Mouse (Mus musculus) activated CD4-positive, CD25-positive, alpha-beta regulatory T cell, adult 9 weeks (primary cell): ENCODE data around the gene Dhrs4. TPM values are rescaled to one million over a fixed set of nuclear protein-coding genes. Genes with fewer than 3 reads are reported as not detected.

Experiments used
- polyA plus RNA-seq: library from polyadenylated mRNA; unstranded; fragments of 100-300 nt; shearing (Covaris generic); gene quantifications from one replicate; pipeline ENCODE4 v1.2.1, GENCODE M21; 2017

Gene Dhrs4
- 39.7 TPM for polyA plus RNA-seq

GRCm38 (mm10) chr14:55478651-55479599, at the start of gene Dhrs4:
Dhrs4 (plus strand) TSS chr14:55478758.

DNA sequence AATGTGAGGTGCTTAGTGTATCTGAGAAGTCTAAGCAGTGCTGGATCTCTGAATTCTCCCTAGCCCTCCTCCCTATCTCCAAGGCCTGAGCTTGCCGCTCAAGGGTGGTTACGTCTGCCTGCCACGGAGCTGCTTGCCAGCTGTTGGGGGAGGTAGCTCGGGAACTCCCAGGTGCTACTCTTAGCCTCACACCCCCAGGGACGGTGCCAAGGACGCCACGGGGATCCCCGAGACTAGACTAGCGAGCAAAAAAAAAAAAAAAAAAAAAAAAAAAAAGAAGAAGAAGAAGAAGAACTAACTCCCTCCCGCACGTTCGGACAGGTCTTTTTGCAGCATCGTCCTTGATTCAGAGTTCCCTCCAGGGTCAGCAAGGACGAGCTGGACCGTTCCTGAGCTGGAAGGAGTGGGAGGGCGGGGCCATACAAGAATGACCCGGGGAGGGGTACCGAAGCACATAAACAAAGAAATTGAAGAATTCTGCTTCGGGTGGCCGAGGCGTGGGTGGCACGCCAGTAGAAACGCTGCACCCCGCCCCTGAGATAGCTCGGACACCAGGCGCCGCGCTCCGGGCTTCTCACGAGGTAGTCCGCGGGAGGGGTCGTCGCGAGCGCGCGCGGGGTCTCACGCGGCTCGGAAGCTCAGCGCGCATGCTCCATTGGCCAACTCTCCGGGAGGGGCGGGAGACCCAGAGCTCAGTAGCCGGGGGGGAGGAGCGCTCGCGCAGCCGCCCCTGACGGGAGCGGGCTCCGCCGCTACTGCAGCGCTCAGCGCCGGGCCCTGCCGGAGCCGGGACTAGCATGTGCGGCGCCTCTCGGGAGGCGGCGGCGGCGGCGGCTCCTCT, 12.0 kb downstream of the Dhrs4 start, which contains the start of gene Carmil3:
Carmil3 (plus strand) TSS at position 291 of the 841 bp plus-strand sequence.

DNA sequence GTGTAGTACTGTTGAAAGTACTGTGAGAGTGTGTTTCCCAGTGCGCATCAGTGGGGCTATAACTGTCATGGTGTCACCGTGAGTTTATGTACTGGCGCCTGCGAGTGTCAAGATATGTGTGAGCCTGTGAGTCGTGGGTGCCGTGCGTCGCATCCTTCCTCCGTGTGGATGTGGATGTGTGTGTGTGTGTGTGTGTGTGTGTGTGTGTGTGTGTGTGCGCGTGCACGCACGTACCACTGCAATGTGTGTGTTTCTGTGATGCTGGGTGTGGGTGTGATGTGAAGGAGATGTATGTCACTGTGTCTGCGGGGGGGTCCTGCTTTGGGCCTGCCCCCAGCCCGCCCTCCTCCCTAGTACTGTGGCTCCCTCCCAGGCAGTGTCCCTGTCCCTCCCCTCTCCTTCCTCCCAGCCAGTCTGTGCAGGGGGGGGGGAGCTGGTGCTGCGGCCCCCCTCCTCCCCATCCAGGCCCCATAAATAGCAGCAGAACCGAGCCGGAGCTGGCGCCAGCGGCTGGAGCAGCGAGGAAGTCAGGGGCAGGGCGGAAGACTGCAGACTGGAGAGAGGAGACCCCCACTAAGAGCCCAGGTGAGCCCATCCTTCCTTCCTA, 31.7 kb downstream of the Dhrs4 start, which contains the start of gene Cpne6:
Cpne6 (plus strand) TSS at position 321 of the 607 bp plus-strand sequence.

GRCm38 (mm10) chr14:55524785-55525184, 46.2 kb downstream of the Dhrs4 start, which contains the start of gene Nrl:
Nrl (minus strand) TSS chr14:55524981.

Other genes with a start within 250 kb of the Dhrs4 start
- not detected for gene Carmil3, start 11.9 kb downstream of the Dhrs4 start, polyA plus RNA-seq
- gene Cpne6, start 31.7 kb downstream of the Dhrs4 start, polyA plus RNA-seq: not detected
- gene Nrl, start 46.2 kb downstream of the Dhrs4 start, polyA plus RNA-seq: 0.07 TPM
- 46.5 TPM for gene Pck2, start 61.5 kb downstream of the Dhrs4 start, polyA plus RNA-seq
- gene Dcaf11, start 81.2 kb downstream of the Dhrs4 start, polyA plus RNA-seq: 159 TPM
- gene A730061H03Rik, start 81.6 kb downstream of the Dhrs4 start, polyA plus RNA-seq: 4.7 TPM
- not detected for gene Fitm1, start 96.9 kb downstream of the Dhrs4 start, polyA plus RNA-seq
- gene Psme1, start 99.4 kb downstream of the Dhrs4 start, polyA plus RNA-seq: 1,178 TPM
- 32.1 TPM for gene Emc9, start 106.5 kb downstream of the Dhrs4 start, polyA plus RNA-seq
- 1,001 TPM for gene Psme2, start 112.4 kb downstream of the Dhrs4 start, polyA plus RNA-seq
- 79.7 TPM for gene Rnf31, start 113.0 kb downstream of the Dhrs4 start, polyA plus RNA-seq
- gene Irf9, start 124.8 kb downstream of the Dhrs4 start, polyA plus RNA-seq: 209 TPM
- 10.1 TPM for gene Rec8, start 139.3 kb downstream of the Dhrs4 start, polyA plus RNA-seq
- 74.4 TPM for gene Ipo4, start 157.2 kb downstream of the Dhrs4 start, polyA plus RNA-seq
- 2.5 TPM for gene Gm49378, start 159.1 kb downstream of the Dhrs4 start, polyA plus RNA-seq
- gene Tm9sf1, start 165.0 kb downstream of the Dhrs4 start, polyA plus RNA-seq: 95.5 TPM
- gene Tssk4, start 171.4 kb downstream of the Dhrs4 start, polyA plus RNA-seq: 1.4 TPM
- gene Mdp1, start 181.8 kb downstream of the Dhrs4 start, polyA plus RNA-seq: 120 TPM
- gene Gmpr2, start 193.2 kb downstream of the Dhrs4 start, polyA plus RNA-seq: 49.3 TPM
- gene Nedd8, start 193.4 kb downstream of the Dhrs4 start, polyA plus RNA-seq: 452 TPM
- 62.3 TPM for gene Tinf2, start 203.1 kb downstream of the Dhrs4 start, polyA plus RNA-seq
- 0.39 TPM for gene Tgm1, start 235.2 kb downstream of the Dhrs4 start, polyA plus RNA-seq
- 71.3 TPM for gene Rabggta, start 243.5 kb downstream of the Dhrs4 start, polyA plus RNA-seq